Mouse (Mus musculus) myocyte (in vitro differentiated cells): ENCODE data around the gene Tor1aip1. TPM values are rescaled to one million over a fixed set of nuclear protein-coding genes. Genes with fewer than 3 reads are reported as not detected.
A peak's percentile ranks its signal among the peaks of the same experiment; 100 is the strongest.

Experiments used
- H3K27me3 ChIP-seq: one replicate; pipeline ENCODE4 v1.6.1; 2011; ENCODE audit not compliant: control insufficient read depth, insufficient read depth, insufficient read length
- H3K36me3 ChIP-seq: one replicate; pipeline ENCODE4 v1.6.1; 2011; ENCODE audit not compliant: control insufficient read depth, insufficient read depth
- H3K4me2 ChIP-seq: one replicate; pipeline ENCODE4 v1.6.1; 2011; ENCODE audit warnings: low read depth, control low read depth
- H3K4me3 ChIP-seq: one replicate; pipeline ENCODE4 v1.5.1; 2011; ENCODE audit warnings: mild to moderate bottlenecking, control low read depth, moderate library complexity
- H3K79me2 ChIP-seq: one replicate; pipeline ENCODE4 v1.6.1; 2011; ENCODE audit not compliant: control insufficient read depth, insufficient read depth
- H3ac ChIP-seq: one replicate; pipeline ENCODE4 v1.6.1; 2011; ENCODE audit not compliant: control insufficient read depth, insufficient read length
- CEBPB ChIP-seq: IDR thresholded peaks from 2 replicates; pipeline ENCODE4 v1.6.1; 2011; ENCODE audit warnings: mild to moderate bottlenecking, moderate library complexity; ENCODE audit not compliant: poor library complexity, insufficient read depth, severe bottlenecking
- E2F4 ChIP-seq: IDR thresholded peaks from one replicate; pipeline ENCODE4 v1.6.1; 2011; ENCODE audit warnings: mild to moderate bottlenecking, control low read depth, moderate library complexity; ENCODE audit not compliant: insufficient read depth
- MAX ChIP-seq: IDR thresholded peaks from one replicate; pipeline ENCODE4 v1.6.1; 2011; ENCODE audit warnings: low read depth, mild to moderate bottlenecking, control low read depth
- MYOD1 ChIP-seq, 3 experiments: IDR thresholded peaks; one replicate each; pipeline ENCODE4 v1.6.1; 2011; ENCODE audit warnings: control low read depth in 2 of 3, low read depth in 2 of 3, mild to moderate bottlenecking in 2 of 3, moderate library complexity in 1 of 3; ENCODE audit not compliant: insufficient read length in 2 of 3, control insufficient read depth in 1 of 3
- MYOG ChIP-seq, 3 experiments: IDR thresholded peaks; one replicate each; pipeline ENCODE4 v1.6.1; 2011; ENCODE audit warnings: control low read depth in 2 of 3, low read depth in 2 of 3, mild to moderate bottlenecking in 2 of 3; ENCODE audit not compliant: insufficient read length in 2 of 3, control insufficient read depth in 1 of 3, insufficient read depth in 1 of 3
- POLR2A ChIP-seq: IDR thresholded peaks from one replicate; pipeline ENCODE4 v1.6.1; 2011; ENCODE audit warnings: low read depth, mild to moderate bottlenecking, control low read depth, moderate library complexity; ENCODE audit not compliant: insufficient read length
- POLR2AphosphoS2 ChIP-seq: IDR thresholded peaks from one replicate; pipeline ENCODE4 v1.6.1; 2011; ENCODE audit warnings: low read depth, control low read depth; ENCODE audit not compliant: insufficient read length
- REST ChIP-seq: IDR thresholded peaks from one replicate; pipeline ENCODE4 v1.6.1; 2011; ENCODE audit warnings: mild to moderate bottlenecking, control low read depth, moderate library complexity; ENCODE audit not compliant: insufficient read depth, insufficient read length
- SRF ChIP-seq: IDR thresholded peaks from one replicate; pipeline ENCODE4 v1.6.1; 2011; ENCODE audit warnings: low read depth; ENCODE audit not compliant: control insufficient read depth, insufficient read length
- TCF12 ChIP-seq: IDR thresholded peaks from one replicate; pipeline ENCODE4 v1.6.1; 2011; ENCODE audit warnings: mild to moderate bottlenecking, control low read depth; ENCODE audit not compliant: poor library complexity, insufficient read depth, severe bottlenecking
- TCF3 ChIP-seq: IDR thresholded peaks from one replicate; pipeline ENCODE4 v1.6.1; 2011; ENCODE audit warnings: low read depth, control low read depth; ENCODE audit not compliant: insufficient read length
- USF1 ChIP-seq: IDR thresholded peaks from one replicate; pipeline ENCODE4 v1.6.1; 2011; ENCODE audit warnings: low read depth, mild to moderate bottlenecking, control low read depth, moderate library complexity
- polyA plus RNA-seq: library from polyadenylated mRNA; unstranded; fragments of >200 nt; fragmentation: generic; extraction: Trizol; gene quantifications from one replicate; pipeline ENCODE4 v1.2.1, GENCODE M21; 2012; ENCODE audit warnings: missing spikeins

Tor1aip1 gene
- polyA plus RNA-seq, 1 experiment = 15.8 TPM

DNA sequence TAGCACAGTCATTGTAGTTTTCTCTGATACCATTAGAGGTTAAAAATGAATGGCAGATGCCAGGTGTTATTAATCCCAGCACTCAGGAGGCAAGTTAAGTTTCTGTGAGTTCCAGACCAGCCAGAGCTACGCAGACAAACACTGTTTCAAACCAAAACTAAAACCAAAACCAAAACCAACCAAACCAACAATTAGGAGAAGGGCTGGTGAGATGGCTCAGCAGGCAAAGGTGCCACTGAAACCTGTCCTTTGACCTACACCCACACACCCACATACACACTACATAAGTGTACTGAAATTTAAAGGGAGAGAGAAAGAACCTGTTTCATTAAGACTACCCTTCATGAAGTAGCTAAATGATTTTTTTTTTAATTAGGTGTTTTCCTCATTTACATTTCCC, 27.3 kb downstream of the Tor1aip1 start:
- Histone ChIP-seq H3K79me2 (no peaks in the 10 kb centered on the region), H3K4me2 (no peak overlapping the region), H3K27me3 (no peaks in the 10 kb centered on the region), H3K36me3 (peaks cover 17% of the 10 kb centered on the region), H3ac (no peak overlapping the region), H3K4me3 (no peak overlapping the region)
- TF ChIP-seq POLR2AphosphoS2 = no peak
- TF ChIP-seq TCF12 = no peak
- no peak for TF ChIP-seq TCF3
- TF ChIP-seq POLR2A = no peak
- no peak for TF ChIP-seq E2F4
- TF ChIP-seq SRF = no peak
- no peak for TF ChIP-seq CEBPB
- no peak for TF ChIP-seq MYOD1 (IDR thresholded peaks at IDR 0.05; ENCODE audit: control insufficient read depth in 1 of 3, insufficient read length in 2 of 3, low read depth in 2 of 3)
- TF ChIP-seq USF1 = no peak
- no peak for TF ChIP-seq MAX
- TF ChIP-seq REST = no peak
- no peak for TF ChIP-seq MYOG (IDR thresholded peaks at IDR 0.05; ENCODE audit: control insufficient read depth in 1 of 3, insufficient read depth in 1 of 3, insufficient read length in 2 of 3, low read depth in 2 of 3)

DNA sequence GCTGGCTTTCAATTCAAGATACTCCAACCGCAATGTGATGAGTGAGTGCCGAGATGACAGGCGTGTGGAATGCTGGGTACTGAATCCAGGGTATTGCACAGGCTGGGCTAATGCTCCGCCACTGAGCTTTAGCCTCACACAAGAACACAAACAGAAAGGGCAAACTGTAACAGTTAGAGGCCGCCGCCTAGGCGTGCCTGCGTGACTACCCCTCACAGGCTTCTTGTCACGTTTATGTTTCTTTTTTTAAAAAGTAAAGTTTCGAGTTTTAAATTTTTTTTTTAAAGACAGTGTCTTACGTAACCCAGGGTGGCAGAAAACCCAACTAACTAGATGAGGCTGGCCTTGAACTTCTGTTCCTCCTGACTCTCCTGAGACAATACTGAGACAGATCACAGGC, 30.4 kb downstream of the Tor1aip1 start:
- no peak overlapping the region for H3K4me2 ChIP-seq
- peaks cover 3% of the 10 kb centered on the region for H3K36me3 ChIP-seq
- no peak for TF ChIP-seq MAX
- no peak for TF ChIP-seq CEBPB
- no peak overlapping the region for H3ac ChIP-seq
- no peak overlapping the region for H3K4me3 ChIP-seq
- H3K27me3 ChIP-seq = no peaks in the 10 kb centered on the region
- no peaks in the 10 kb centered on the region for H3K79me2 ChIP-seq

DNA sequence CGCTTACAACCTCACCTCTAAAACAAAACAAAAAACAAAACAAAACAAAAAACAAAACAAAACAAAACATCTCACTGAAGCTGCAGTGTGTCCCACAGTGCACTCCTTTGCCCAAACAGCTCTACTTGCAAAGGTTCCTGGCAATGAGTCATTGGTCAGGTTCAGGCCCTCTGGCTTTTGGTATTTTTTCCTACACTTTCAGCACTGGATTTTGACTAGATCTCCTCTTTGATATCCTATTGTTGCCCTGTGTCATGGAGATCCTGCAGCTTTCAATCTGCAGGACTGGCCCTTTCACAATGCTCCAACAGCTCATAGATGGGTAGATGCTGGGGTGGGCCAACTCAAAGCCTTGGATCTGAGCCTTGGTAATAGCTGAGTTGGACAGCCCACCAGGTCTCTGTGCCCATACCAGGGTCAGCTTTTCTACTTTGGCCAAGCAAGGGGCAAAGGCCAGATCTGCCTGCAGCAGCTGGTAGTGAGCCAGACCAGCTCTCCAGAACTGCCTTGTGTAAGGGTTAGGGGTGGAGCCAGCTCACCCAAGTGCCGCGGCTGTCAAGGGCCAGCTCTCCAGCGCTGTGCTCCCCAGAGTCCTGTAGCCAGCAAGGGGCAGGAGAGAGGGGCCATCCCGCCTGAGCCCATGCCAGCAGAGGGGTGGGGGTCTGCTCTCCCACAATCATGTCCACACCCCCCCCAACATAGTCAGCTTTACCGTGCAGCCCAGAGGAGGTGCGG, 32.9 kb downstream of the Tor1aip1 start:
- no peak overlapping the region for H3K4me2 ChIP-seq
- TF ChIP-seq MYOD1 (IDR thresholded peaks at IDR 0.05; ENCODE audit: control insufficient read depth in 1 of 3, insufficient read length in 2 of 3, low read depth in 2 of 3) = peak in 1 of 3 experiments; percentile 41
- TF ChIP-seq REST = no peak
- TF ChIP-seq POLR2A = no peak
- TF ChIP-seq MAX = no peak
- no peak for TF ChIP-seq USF1
- no peak for TF ChIP-seq TCF12
- no peak for TF ChIP-seq TCF3
- TF ChIP-seq POLR2AphosphoS2 = no peak
- TF ChIP-seq MYOG (IDR thresholded peaks at IDR 0.05; ENCODE audit: control insufficient read depth in 1 of 3, insufficient read depth in 1 of 3, insufficient read length in 2 of 3, low read depth in 2 of 3) = peak; percentile 3 to 71 (median 29)
- no peak for TF ChIP-seq SRF
- TF ChIP-seq E2F4 = no peak
- TF ChIP-seq CEBPB = no peak
- peaks cover 3% of the 10 kb centered on the region for H3K36me3 ChIP-seq
- no peaks in the 10 kb centered on the region for H3K27me3 ChIP-seq
- no peaks in the 10 kb centered on the region for H3K79me2 ChIP-seq
- H3ac ChIP-seq = no peak overlapping the region
- no peak overlapping the region for H3K4me3 ChIP-seq

DNA sequence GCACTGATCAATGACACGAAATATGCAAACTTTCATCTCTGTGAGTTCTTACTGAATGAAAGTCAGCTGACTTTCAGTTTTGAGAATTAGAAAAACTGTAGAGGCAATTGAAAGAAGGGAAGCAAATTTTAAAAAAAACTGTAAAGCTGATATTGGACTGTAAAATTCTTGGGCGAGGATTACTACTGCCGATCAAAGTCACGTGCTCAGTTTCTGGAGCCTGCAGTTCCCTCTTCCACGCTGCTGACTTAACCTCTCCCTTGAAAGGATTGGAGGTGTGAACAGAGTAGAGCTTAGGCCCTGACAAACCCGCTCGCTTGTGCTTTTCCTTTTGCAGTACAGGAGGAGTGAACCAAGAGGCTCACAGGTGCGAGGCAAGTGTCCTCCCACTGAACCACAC, 33.9 kb downstream of the Tor1aip1 start:
- no peaks in the 10 kb centered on the region for H3K36me3 ChIP-seq
- TF ChIP-seq MYOD1 (IDR thresholded peaks at IDR 0.05; ENCODE audit: control insufficient read depth in 1 of 3, insufficient read length in 2 of 3, low read depth in 2 of 3) (no peak), USF1 (no peak), TCF3 (no peak), REST (no peak), POLR2AphosphoS2 (no peak), MYOG (IDR thresholded peaks at IDR 0.05; ENCODE audit: control insufficient read depth in 1 of 3, insufficient read depth in 1 of 3, insufficient read length in 2 of 3, low read depth in 2 of 3) (no peak), MAX (no peak), CEBPB (no peak), TCF12 (no peak), E2F4 (no peak), POLR2A (no peak), SRF (no peak)
- no peak overlapping the region for H3ac ChIP-seq
- H3K4me3 ChIP-seq = no peak overlapping the region
- H3K79me2 ChIP-seq = no peaks in the 10 kb centered on the region
- no peaks in the 10 kb centered on the region for H3K27me3 ChIP-seq
- H3K4me2 ChIP-seq = no peak overlapping the region

DNA sequence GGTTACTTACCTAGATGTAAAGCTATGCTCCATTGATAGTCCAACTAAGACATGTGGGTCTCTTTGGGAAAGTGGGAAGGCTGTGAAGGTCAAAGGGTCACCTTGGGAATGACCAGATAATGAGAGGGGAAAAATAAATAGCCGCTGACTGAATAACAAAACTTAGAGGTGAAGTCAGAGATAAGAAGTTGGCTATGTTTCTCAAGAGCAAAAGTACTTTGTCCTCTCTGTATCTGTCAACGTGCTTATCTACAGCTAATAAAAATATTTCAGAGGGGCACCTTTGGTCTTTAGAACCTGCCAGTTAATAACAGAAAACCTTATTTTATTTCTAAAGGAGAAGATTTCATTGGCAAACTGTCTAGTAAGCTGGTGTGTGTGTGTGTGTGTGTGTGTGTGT, 40.7 kb downstream of the Tor1aip1 start:
- TF ChIP-seq REST = no peak
- no peak for TF ChIP-seq POLR2A
- TF ChIP-seq TCF12 = no peak
- no peak for TF ChIP-seq TCF3
- TF ChIP-seq CEBPB = no peak
- TF ChIP-seq MYOD1 (IDR thresholded peaks at IDR 0.05; ENCODE audit: control insufficient read depth in 1 of 3, insufficient read length in 2 of 3, low read depth in 2 of 3) = no peak
- no peak for TF ChIP-seq SRF
- no peak for TF ChIP-seq E2F4
- no peak for TF ChIP-seq POLR2AphosphoS2
- no peak for TF ChIP-seq MAX
- TF ChIP-seq MYOG (IDR thresholded peaks at IDR 0.05; ENCODE audit: control insufficient read depth in 1 of 3, insufficient read depth in 1 of 3, insufficient read length in 2 of 3, low read depth in 2 of 3) = no peak
- no peak for TF ChIP-seq USF1
- Histone ChIP-seq H3K27me3 (no peaks in the 10 kb centered on the region), H3K4me2 (no peak overlapping the region), H3ac (no peak overlapping the region), H3K79me2 (no peaks in the 10 kb centered on the region), H3K36me3 (no peaks in the 10 kb centered on the region), H3K4me3 (no peak overlapping the region)
